Mouse (Mus musculus) left cerebral cortex, postnatal 10 days (tissue): ENCODE data around the gene AI837181. TPM values are rescaled to one million over a fixed set of nuclear protein-coding genes. Genes with fewer than 3 reads are reported as not detected.
A peak's percentile ranks its signal among the peaks of the same experiment; 100 is the strongest.

Experiments
- DNase-seq, 2 experiments: peaks; one replicate each; pipeline ENCODE4 v3.0.0; 2021 to 2022; ENCODE audit warnings: low spot score in 2 of 2, mixed read lengths in 1 of 2; ENCODE audit errors: extremely low spot score in 1 of 2
- intact Hi-C: fragments of 180-260 bp; cut with DNase I; formaldehyde crosslinking; loops from one replicate; pipeline ENCODE4 v1.15.1; 2025
- total RNA-seq, 2 experiments: library from RNA; stranded (reverse); gene quantifications; 2 replicates each; pipeline ENCODE4 v1.2.3; 2021

AI837181 gene
- total RNA-seq, 2 experiments from 2014 or later, result 60.0 to 65.6 TPM

DNA sequence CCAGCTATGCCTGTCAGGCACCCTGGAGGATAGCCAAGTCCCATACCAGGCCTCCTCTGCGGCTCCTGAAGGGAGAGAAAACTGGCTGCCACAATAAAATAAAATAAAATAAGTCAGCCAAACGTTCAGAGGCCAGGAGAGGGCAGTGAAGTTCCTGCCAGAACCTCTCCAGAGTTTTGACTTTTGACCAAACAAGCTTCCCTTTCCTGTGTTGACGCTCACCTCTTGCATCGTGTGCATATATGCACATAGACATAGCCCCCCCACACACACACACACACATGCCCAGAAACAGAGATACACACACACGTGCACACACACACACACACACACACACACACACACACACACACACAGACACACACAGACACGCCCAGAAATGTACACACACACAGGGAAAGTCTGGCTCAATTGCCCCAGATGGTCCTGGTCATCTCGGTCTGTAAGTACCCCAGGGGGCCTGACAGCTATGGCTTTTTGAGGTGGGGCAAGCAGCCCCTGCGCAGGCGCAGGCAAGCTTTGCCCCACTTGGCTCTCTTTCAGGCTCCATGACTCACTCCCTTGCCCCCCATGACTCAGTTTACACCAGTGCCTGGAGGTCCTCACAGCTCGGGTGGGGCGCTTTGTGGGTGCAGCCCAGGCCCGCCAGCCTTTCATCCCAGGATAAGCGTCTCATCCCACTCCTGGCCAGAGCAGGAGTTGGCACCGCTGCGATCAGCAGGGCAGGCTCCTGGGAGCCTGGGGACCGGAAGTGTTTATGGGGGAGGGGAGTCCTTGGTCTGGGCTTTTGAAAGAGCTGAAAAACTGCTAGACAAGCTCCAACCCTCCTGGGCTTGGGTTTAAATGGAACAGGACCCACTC, 8.3 kb downstream of the AI837181 start:
- intact Hi-C loops, result no loop called here
- peak in 1 of 2 experiments; percentile 65 for DNase-seq

DNA sequence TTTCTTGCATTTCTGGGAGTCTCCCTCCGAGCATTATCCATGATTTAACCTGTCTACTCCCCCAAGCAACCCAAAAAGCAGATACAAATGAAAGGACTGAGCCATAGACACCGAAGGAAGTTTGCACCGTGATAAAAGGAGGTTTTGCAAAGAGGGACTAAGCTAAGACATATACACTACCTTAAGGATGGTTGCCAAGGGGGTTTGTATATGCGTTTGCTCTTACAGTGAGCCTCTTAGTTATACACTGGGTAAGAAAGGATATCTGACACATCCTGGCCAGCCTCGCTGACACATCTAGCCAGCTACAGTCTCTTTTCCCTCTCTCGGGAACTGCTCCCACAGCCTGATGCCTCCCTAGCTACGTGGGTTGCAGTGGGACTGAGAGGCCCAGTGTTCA, 9.0 kb downstream of the AI837181 start:
- DNase-seq, result no peak
- intact Hi-C loops, result no loop called here

DNA sequence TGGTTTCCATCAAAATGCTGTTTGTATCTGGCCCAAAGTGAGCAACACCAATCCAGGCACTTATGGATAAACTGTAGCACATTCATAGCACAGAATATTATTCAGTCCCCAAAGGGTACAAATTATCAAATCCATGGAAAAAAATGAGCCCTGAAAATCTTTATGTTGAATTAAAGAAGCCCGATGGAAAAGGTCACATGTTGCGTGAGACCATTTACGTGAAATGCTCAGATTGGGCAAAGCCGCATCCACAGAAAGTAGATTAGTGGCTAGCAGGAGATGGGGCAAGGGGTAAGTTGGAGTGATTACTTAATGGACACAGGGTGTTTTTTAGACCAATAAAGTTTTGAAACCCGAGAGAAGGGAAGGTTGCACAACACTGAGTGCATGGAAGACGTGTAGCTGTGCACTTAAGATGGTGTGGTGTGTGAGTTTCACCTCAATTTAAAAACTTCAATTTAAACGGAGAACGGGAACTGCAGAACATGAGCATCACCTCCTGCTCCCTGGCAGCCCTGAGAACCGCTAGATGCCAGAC, 19.5 kb downstream of the AI837181 start:
- DNase-seq, result no peak
- intact Hi-C loops, result no loop called here

DNA sequence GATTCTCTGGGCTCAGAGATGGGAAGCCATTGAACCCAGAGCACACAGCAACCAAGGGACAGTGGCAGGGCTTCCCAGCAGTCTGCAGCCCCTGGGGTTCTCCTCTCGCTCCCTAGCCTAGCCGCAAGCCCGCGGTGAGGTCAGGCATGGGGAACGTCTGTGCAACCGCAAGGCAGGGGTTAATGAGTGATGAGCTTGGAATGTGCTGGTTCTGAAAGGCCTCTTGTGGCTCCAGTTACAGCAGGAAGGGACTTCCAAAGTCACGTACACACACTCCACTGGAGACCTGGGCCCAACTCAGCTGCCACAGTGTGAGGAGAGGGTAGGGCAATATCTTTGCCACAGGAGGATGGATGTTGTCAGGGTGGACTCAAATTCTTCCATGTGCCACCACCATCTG, 20.0 kb downstream of the AI837181 start:
- intact Hi-C loops, result no loop called here
- DNase-seq, result no peak

DNA sequence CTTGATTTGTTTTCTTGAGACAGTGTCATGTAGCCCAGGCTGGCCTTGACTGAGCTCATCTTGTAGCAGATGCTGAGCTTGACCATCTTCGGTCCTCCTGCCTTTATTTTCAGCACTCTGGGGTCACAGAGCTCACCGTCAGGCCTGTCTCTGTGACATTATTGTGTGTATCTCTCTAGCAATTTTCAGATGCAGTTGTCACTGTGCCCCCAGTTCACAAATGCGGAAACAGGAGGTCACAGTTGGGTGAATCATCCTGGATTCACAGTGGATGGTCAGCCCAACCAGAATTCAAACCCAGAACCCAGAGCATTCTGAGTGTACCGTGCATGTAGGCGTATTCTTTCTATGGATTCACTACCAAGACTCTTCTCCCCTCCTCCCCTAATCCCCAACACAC, 20.8 kb downstream of the AI837181 start:
- intact Hi-C loops, result no loop called here
- DNase-seq, result no peak

DNA sequence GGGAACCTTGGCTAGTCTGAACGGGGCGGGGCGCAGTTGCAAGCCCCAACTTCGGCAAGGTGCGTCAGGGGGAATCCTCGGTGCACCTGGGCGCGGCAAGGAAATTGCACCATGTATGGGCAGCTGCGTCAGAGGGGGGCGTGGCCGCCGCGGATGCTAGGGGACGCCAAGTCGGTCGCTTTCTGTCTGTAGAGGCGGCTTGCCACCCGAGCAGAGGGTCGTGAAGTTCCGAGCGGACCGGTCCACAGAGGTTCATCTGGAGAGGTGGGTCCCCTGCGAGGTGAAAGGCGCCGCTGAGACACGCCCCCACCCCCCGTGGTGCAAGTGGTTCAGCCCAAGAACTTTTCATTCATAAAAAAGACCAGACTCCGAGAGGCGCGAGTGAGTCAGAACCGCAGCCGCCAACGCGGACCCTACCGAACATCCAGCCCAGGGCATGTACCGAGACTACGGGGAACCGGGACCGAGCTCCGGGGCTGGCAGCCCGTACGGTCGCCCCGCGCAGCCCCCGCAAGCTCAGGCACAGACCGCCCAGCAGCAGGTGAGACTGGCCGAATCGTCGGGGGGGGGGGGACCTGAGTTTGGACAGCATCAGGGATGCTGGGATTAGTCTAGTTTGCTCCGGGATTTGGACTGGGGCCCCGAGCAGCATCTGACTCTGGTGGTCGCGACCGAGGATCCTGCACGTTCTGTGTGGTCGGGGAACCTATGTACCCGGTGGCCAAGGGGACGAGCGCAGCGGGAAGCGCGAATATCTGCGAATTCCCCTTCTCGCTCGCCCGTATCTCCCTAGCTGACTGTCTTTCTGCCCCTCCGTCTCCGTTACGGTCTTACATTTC, 22.8 kb downstream of the AI837181 start, which contains the start of gene Fosl1:
TSS of gene Fosl1 (plus strand) at position 33 of the 839 bp plus-strand sequence.
- intact Hi-C loops, result no loop called here
- DNase-seq, result peak in 1 of 2 experiments; percentile 83

DNA sequence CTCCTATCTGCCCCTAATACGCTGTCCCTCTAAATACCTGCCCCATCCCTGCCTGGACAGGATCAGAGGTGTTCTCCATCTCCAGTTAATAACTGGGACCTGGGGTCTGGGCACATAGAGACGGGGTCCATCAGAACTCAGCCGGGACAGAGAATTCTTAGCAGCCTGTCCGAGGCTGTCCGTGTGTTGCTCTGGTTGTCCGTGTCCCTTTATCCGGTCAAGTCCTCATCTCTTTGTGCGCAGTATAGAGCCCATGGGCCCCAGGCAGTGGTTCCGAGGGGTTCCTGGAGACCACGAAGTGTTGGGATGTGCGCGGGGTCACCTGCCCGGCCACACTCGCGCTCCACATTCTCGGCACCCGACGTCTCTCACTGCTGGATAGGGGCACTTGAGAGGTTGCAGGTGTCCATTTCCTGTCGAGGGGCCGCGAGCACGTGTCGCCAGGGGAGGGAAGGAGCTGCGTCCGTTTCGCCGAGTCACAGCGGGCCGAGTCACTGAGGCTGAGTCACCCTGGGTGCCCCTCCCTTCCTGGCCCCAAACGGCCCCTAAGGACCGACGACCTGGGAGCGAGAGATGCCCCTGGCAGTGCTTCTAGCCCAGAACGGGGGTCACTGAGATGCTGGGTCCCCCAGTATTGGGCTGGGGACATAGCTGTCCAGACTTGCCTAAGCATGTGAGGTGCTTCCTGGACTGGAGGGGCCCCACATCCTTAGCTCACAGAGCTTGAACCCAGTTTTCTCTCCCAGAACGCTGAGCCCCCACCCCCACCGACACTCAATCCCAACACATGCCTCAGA, 23.6 kb downstream of the AI837181 start:
- DNase-seq, result peak in 1 of 2 experiments; percentile 48
- intact Hi-C loops, result no loop called here

DNA sequence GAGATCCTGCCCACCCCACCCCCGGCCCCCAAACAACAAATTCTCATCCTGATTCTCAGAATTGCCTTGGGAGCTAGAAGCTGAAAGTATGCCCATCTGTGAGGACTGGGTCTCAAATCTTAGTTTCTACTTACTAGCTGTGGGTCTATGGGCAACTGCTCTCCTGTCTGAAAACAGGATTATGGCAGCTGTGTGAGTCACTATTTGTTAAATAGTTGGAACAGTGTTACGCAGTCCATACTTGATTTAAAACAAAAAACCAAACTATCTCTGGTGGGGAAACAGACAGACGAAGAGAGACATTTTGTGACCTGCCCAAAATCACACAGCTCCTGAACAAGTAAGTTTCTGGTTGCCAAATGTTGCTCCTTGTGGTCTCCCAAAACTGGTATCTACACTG, 24.7 kb downstream of the AI837181 start:
- intact Hi-C loops, result no loop called here
- DNase-seq, result no peak

DNA sequence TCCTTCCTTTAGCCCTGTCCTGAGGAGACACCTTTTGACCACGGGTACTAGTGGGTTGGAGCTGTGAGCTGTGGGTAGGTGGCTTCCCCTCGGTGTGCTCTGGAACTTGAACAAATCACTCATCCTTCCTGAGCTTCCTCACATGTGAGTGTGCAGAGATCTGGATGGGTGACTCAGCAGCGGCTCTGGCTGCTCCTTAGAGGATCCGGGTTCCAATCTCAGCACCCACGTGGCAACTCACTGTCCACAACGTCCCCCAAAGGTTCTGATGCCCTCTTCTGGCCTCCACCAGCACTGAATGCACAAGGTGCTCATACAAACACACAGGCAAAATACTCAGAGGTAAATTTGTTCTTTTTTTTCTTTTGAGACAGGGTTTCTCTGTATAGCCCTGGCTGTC, 26.8 kb downstream of the AI837181 start:
- no peak for DNase-seq
- intact Hi-C loops, result no loop called here

DNA sequence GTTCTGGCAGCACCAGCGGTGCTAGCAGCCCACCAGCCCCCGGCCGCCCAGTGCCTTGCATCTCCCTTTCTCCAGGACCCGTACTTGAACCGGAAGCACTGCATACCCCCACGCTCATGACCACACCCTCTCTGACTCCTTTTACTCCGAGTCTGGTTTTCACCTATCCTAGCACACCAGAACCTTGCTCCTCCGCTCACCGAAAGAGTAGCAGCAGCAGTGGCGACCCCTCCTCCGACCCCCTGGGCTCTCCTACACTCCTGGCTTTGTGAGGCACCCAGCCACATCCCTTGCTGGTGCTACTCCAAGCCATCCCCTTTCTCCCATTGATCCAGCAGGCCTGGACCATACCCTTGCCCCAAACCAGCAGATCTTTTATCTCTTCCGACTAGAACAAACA, 30.1 kb downstream of the AI837181 start:
- intact Hi-C loops, result no loop called here

DNA sequence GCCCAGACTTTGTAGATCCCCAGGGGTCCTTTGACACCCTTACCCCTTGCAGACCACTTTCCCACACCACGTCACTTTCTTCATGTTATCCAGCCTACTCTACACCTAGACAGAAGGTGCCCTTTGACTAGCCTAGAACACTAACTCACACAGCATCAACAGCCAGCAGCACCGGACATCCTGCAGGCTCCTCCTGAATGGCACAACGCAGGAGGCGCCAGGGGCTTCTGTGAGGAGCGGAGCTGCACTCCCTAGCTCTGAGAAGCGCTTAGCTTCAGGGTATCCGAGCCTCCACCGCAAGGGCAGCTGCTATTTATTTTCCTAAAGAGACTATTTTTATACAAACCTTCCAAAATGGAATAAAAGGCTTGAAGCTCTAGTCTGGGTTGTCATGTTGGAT, 30.6 kb downstream of the AI837181 start:
- peak in 1 of 2 experiments; percentile 55 for DNase-seq
- intact Hi-C loops, result no loop called here

More for the DNA sequence above, 30.1 kb downstream of the AI837181 start:
- peak in 1 of 2 experiments; percentile 41 for DNase-seq

DNA sequence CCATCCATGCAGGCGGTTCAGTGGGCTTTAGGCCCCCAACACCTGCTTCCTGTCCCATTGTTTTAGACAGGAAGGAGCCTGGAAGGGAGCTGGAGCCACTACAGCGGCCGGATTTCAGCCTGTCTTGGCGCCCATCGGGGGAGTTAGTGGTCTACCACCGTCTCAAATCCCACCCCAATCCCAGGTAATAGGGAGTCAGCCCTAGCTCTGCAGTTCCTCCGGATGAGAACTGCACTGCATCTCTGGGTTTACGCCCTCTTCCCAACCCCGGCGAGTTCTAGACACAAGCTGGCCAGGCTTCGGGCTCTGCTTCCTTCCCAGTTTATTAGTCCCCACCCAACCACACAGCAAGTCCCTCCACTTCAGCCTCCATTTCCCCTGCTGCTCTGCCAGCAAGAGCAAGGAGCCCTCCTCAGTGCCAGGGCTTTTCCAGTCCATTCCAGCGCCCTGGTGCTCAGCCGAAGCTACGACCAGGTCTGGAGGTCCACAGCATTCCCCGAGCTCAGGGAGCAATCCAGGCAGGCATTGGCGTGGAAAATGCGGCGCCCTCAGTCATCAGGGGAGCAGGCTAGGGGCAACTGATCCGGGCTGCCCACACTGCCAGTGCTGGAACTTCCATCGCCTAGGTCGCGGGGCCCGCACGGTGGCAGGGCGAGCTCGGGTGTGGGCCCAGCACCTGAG, 31.4 kb downstream of the AI837181 start:
- DNase-seq, result peak in 1 of 2 experiments; percentile 74
- intact Hi-C loops, result no loop called here

DNA sequence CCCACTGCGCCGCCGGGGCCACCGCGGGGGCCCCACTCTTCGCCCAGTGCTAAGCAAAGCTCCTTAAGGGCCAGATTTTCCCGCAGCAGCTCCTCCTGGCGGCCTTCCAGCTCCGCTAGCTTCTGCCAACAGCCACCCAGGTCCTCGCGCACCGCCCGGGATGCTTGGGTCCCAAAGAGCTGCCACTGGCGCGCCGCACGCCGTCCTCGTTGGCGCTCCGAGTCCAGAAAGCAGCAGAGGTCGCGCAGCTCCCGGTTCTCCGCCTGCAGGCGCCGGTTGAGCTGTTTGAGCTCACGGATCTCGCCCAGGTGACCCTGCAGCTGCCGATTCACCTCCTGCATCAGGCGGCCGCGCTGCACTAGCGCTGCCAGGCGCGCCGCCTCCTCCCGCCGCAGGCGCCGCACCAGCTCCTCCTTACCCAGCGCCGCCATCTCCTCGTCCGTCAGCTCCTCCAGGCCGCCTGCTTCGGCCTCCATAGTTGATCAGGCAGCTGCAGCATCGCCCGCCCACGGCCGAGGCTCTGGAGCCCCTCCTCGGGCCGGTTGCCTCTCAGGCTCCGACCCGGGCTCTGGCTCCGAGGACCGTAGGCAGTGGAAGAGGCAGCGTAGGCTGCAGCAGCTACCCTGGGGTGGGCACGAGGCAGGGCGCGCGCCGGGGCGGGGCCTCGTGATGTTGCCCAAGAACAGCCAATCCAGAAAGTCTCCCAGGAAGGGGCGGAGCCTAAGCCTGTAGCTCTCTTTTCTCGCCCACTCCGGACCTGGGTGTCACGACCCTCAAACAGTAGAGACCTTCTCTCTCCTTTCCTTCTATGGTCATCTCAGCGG, 32.2 kb downstream of the AI837181 start:
- intact Hi-C loops, result no loop called here
- peak; percentile 93 to 99 for DNase-seq

DNA sequence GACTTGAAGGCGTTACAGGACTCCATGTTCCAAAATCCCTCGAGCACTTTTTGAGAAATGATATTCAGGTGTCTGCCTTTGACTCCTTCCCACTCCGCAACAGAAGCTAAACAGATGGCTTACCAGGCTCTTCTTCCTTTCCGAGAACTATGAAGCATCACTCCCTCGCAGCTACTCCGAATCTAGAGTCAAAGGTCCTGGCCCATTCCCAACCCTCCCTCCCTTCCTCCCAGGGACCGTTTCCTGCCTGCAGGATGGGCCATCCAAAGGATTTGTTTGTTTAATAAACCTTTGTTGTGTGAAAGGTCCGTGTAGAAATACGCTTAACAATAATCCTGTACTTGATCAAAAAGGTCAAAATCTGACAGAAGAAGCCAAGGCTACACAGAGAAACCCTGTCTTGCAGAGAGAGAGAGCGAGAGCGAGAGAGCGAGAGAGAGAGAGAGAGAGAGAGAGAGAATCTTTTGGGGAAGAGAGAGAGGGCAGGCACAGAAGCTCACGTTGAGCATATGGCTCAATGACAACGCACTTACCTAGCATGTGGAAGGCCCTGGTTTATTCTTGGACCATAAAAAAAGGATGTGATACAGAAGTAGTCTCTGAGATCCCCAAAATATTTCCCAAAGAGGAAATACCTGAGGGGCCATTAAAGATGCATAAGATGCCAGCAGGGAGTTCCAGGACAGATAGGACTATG, 33.0 kb downstream of the AI837181 start, which contains the start of gene Ccdc85b:
TSS of gene Ccdc85b (minus strand) at position 149 of the 697 bp plus-strand sequence.
- intact Hi-C loops, result no loop called here

DNA sequence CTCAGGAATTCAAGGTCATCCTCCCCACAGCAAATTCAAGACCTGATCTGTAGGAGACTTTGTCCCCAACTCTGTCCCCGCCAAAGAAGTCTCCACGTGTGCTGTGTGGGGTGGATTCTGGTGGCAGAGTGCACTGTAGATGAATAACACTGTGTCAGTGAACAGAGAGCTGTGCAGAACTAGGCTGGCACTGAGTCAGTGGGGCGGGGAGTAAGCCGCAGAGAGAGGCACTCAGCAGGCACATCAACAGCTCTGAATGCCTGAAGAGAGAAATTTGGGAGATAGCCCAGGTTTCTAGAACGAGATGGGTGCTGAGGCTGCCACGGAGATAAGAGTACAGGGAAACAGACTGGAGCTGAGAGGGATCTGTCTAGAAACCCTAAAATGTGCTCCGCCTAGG, 34.1 kb downstream of the AI837181 start:
- intact Hi-C loops, result no loop called here
- DNase-seq, result peak in 1 of 2 experiments; percentile 56

More for the DNA sequence above, 33.0 kb downstream of the AI837181 start, which contains the start of gene Ccdc85b:
- DNase-seq, result peak in 1 of 2 experiments; percentile 58

DNA sequence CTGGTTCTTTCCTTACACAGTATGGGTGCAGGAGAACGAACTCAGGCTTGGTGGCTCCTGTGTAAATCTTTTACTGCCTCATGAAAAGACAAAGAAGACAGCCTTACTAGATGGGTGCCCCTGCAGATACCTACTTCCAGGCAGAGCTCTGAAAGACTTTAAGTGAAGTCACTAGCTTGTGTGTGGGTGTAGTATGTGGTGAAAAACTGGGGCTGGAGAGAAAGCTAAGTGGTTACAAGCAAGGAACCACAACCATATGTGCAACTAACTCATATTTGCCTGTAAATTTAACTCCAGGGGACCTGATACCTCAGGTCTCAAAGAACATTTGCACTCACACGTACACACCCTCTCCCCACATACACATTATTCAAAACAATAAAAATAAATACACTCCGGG, 35.0 kb downstream of the AI837181 start:
- DNase-seq, result no peak
- intact Hi-C loops, result no loop called here

DNA sequence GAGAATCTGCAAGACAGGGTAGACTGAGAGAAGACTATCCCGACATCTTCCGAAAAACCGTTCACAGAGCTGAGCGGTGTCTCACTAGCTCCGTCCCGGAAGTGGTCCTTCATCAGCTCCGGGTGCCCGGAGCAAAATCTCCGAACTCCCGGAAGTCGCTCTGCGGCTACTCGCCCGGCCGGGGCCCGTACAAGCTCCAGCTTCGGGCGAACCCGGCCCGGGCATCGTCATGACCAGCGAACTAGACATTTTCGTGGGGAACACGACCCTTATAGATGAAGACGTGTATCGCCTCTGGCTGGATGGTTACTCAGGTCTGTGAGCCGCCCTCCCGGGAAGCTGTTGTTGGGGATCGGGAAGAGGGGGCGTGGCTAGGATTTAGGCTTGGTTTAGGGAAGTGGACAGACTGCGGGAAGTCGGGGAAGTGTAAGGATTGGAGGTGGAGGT, 35.5 kb downstream of the AI837181 start, which contains the start of gene Fibp:
TSS of gene Fibp (plus strand) at position 151 of the 447 bp plus-strand sequence.
- DNase-seq, result peak; percentile 88 to 92
- intact Hi-C loops, result no loop called here
